ENCODE assay signal across 21 mouse cellular contexts in genomic region chr17:80840896-80841295, GRCm38 (mm10).
"Had no signal": no experiment of that assay in that cellular context is flagged by ENCODE, and none has a peak within 500 bp of the region (broad histone marks: within the 10 kb centered on the region; RNA-seq: fewer than 3 reads in every experiment).

No protein-coding gene starts in this region.

- H3K9me3 ChIP-seq: limb, embryonic 12.5 days; limb, embryonic 15.5 days; midbrain, embryonic 12.5 days; midbrain, embryonic 15.5 days; neural tube, embryonic 12.5 days; neural tube, embryonic 15.5 days had no signal

- H3K27me3 ChIP-seq: limb, embryonic 12.5 days; limb, embryonic 15.5 days; midbrain, embryonic 12.5 days; midbrain, embryonic 15.5 days; neural tube, embryonic 12.5 days; neural tube, embryonic 15.5 days had no signal

- DNase-seq: kidney, adult 9 months; kidney, postnatal 25 days; layer of hippocampus, adult 9-11 months; left cerebral cortex, postnatal 4 days; liver, postnatal 0 days; lung, embryonic 14.5 days; thymus, adult 2 months; thymus, postnatal 14 days; thymus, postnatal 4 days had no signal

- H3K4me3 ChIP-seq: layer of hippocampus, adult 2 months; limb, embryonic 12.5 days; limb, embryonic 15.5 days; midbrain, embryonic 12.5 days; midbrain, embryonic 15.5 days; neural tube, embryonic 12.5 days; neural tube, embryonic 15.5 days had no signal

- H3K9ac ChIP-seq: limb, embryonic 12.5 days; limb, embryonic 15.5 days; liver, embryonic 14.5 days; liver, postnatal 0 days; lung, embryonic 14.5 days; midbrain, embryonic 12.5 days; midbrain, embryonic 15.5 days; neural tube, embryonic 12.5 days; neural tube, embryonic 15.5 days had no signal

- H3K4me2 ChIP-seq: limb, embryonic 12.5 days; limb, embryonic 15.5 days; liver, embryonic 11.5 days; lung, embryonic 14.5 days; midbrain, embryonic 12.5 days; midbrain, embryonic 15.5 days; neural tube, embryonic 12.5 days; neural tube, embryonic 15.5 days had no signal

- H3K4me1 ChIP-seq: limb, embryonic 12.5 days; limb, embryonic 15.5 days; midbrain, embryonic 12.5 days; midbrain, embryonic 15.5 days; neural tube, embryonic 12.5 days; neural tube, embryonic 15.5 days had no signal

- H3K27ac ChIP-seq: kidney, postnatal 0 days; layer of hippocampus, adult 2 months; limb, embryonic 12.5 days; liver, embryonic 14.5 days; macrophage; midbrain, embryonic 12.5 days; midbrain, embryonic 15.5 days; neural tube, embryonic 12.5 days; neural tube, embryonic 15.5 days had no signal

- ATAC-seq: liver, postnatal 0 days; lung, postnatal 0 days; midbrain, embryonic 15.5 days had no signal

- H3K36me3 ChIP-seq: limb, embryonic 12.5 days; limb, embryonic 15.5 days; midbrain, embryonic 12.5 days; midbrain, embryonic 15.5 days; neural tube, embryonic 12.5 days; neural tube, embryonic 15.5 days had no signal
